Mouse (Mus musculus) neural tube, embryonic 11.5 days (tissue): ENCODE measurements around the gene Fig4. TPM values are rescaled to one million over a fixed set of nuclear protein-coding genes. Genes with fewer than 3 reads are reported as not detected.

ENCODE experiments used
- ATAC-seq: fragments of 200-750 bp; cut with Nextera tagmentation; 2 replicates; pipeline ENCODE4 v1.8.0; 2017; ENCODE audit warnings: moderate number of reproducible peaks, mild to moderate bottlenecking, moderate TSS enrichment, moderate library complexity; ENCODE audit not compliant: insufficient read depth, low FRiP score, low TSS enrichment
- DNase-seq: peaks from one replicate; pipeline ENCODE4 v3.0.0-alpha.2; 2015; ENCODE audit warnings: low spot score
- H3K27ac ChIP-seq: fragments of 300-500 bp; sonication (generic); 2 replicates; pipeline ENCODE4 v1.5.1; 2014; ENCODE audit warnings: low read depth, mild to moderate bottlenecking, low read length
- H3K27me3 ChIP-seq: fragments of 300-500 bp; sonication (generic); 2 replicates; pipeline ENCODE4 v1.6.1; 2014; ENCODE audit warnings: mild to moderate bottlenecking, low read length, mixed read lengths; ENCODE audit not compliant: control insufficient read depth, insufficient read depth
- H3K36me3 ChIP-seq: fragments of 300-500 bp; sonication (generic); 2 replicates; pipeline ENCODE4 v1.6.1; 2014; ENCODE audit warnings: mild to moderate bottlenecking, low read length, moderate library complexity, mixed read lengths; ENCODE audit not compliant: control insufficient read depth, insufficient read depth
- H3K4me1 ChIP-seq: fragments of 300-500 bp; sonication (generic); 2 replicates; pipeline ENCODE4 v1.6.1; 2014; ENCODE audit warnings: low read length, mixed read lengths; ENCODE audit not compliant: control insufficient read depth, insufficient read depth
- H3K4me2 ChIP-seq: fragments of 300-500 bp; sonication (generic); 2 replicates; pipeline ENCODE4 v1.6.1; 2014; ENCODE audit warnings: low read depth, mild to moderate bottlenecking, moderate library complexity
- H3K4me3 ChIP-seq: fragments of 300-500 bp; sonication (generic); 2 replicates; pipeline ENCODE4 v1.5.1; 2014; ENCODE audit warnings: low read depth, low read length
- H3K9ac ChIP-seq: fragments of 300-500 bp; sonication (generic); 2 replicates; pipeline ENCODE4 v1.6.1; 2014; ENCODE audit warnings: mild to moderate bottlenecking, low read length
- H3K9me3 ChIP-seq: fragments of 300-500 bp; sonication (generic); 2 replicates; pipeline ENCODE4 v1.6.1; 2016; ENCODE audit warnings: low read length; ENCODE audit not compliant: control insufficient read depth
- WGBS: fragments of 180-500 bp; shearing (Covaris S2); extraction: QIAGEN DNeasy Blood & Tissue Kit; methylation state at CpG from one replicate; pipeline ENCODE4 v1.1.7; 2014; 5-methylcytosine and 5-hydroxymethylcytosine counted together
- polyA plus RNA-seq: library from polyadenylated mRNA; unstranded; fragments of >200 nt; fragmentation: Nextera tagmentation; extraction: Ambion mirVana; gene quantifications from 2 replicates; pipeline ENCODE4 v1.2.1, GENCODE M21; 2014

Fig4 gene
- polyA plus RNA-seq, 1 experiment from 2014 or later, result 29.6 TPM

DNA sequence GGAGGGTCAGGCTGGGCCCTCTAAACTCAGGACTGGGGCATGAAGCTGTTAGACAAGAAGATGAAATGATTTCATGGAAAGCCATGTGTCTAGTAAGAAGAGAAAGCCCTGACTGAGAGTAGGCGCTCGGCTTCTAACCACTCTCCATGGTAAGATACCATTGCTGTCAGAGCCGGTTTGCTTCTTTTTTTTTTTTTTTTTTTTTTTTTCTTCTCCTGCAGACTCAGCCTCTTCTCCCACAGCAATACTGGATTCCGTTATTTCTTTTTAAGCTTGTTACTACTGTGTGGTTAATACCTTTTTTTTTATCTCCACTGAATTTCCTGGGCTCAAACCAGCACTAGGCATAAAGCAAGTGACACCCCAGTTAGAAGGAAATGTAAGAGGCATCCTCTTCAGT, 151.2 kb downstream of the Fig4 start:
- no peak for ATAC-seq
- Histone ChIP-seq H3K4me3 (no peak overlapping the region), H3K27me3 (no peaks in the 10 kb centered on the region), H3K4me2 (no peak overlapping the region), H3K4me1 (no peaks in the 10 kb centered on the region), H3K9ac (no peak overlapping the region), H3K36me3 (no peaks in the 10 kb centered on the region), H3K9me3 (no peaks in the 10 kb centered on the region), H3K27ac (no peak overlapping the region)
- WGBS, result 86% methylated on average over 4 of the region's 4 CpGs
- DNase-seq, result no peak

DNA sequence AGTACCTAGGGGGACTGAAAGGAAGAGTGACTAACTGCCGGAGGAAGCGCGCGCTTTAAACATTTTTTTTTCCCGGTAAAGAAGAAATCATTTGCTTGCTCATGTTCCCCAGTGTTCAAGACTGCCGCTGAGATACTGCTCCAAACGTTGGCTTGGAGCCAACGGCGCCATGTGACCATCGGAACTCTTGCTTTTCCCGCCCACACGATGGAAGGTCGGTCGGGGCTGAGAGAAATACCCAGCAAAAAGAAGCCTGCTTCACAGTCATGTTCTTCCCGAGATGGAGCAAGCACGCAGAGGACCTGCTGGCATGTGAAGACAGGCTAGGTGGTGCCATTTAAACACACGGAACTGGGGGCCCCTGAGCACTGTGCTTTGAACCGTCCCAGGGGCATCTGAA, 151.6 kb downstream of the Fig4 start:
- Histone ChIP-seq H3K27me3 (no peaks in the 10 kb centered on the region), H3K9ac (no peak overlapping the region), H3K4me3 (no peak overlapping the region), H3K4me2 (no peak overlapping the region), H3K9me3 (no peaks in the 10 kb centered on the region), H3K27ac (no peak overlapping the region), H3K4me1 (no peaks in the 10 kb centered on the region), H3K36me3 (no peaks in the 10 kb centered on the region)
- DNase-seq (no peak), ATAC-seq (no peak)
- 82% methylated on average over 18 of the region's 18 CpGs for WGBS

DNA sequence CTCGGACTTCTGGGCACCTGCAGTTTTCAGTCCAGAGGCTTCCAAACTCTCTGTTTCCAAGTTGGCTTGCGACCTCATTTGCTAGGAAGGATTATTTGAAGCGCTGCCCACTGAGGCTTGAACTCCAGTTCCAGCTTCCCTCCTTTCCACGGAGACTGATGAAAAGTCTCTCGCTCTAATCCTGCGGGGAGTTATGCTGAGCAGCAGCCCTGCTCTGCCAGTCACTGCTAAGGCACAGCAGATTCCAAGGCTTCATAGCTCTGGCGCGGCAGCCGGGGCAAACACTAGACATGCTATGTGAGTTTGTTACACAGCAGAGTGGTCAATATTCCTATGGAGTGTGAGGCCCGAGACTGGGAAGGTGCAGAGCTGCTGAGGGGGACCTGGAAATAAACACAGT, 152.0 kb downstream of the Fig4 start:
- Histone ChIP-seq H3K27ac (no peak overlapping the region), H3K9me3 (no peaks in the 10 kb centered on the region), H3K27me3 (no peaks in the 10 kb centered on the region), H3K4me1 (no peaks in the 10 kb centered on the region), H3K4me2 (no peak overlapping the region), H3K4me3 (no peak overlapping the region), H3K9ac (no peak overlapping the region), H3K36me3 (no peaks in the 10 kb centered on the region)
- DNase-seq, result no peak
- WGBS, result 76% methylated on average over 10 of the region's 10 CpGs
- ATAC-seq, result no peak

DNA sequence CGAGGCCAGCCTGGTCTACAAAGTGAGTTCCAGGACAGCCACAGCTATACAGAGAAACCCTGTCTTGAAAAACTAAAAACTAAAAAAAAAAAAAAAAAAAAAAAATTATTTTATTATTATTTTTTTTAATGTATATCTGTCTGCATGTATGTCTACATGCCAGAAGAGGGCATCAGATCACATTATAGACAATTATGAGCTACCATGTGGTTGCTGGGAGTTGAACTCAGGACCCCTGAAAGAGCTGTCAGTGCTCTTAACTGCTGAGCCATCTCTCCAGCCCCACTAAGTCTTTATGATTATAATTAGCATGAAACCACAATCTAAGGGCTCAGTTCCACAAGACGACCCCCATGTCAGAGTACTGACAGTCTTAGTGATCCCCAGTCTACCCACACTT, 152.6 kb downstream of the Fig4 start:
- WGBS, result 81% methylated on average over 2 of the region's 2 CpGs

DNA sequence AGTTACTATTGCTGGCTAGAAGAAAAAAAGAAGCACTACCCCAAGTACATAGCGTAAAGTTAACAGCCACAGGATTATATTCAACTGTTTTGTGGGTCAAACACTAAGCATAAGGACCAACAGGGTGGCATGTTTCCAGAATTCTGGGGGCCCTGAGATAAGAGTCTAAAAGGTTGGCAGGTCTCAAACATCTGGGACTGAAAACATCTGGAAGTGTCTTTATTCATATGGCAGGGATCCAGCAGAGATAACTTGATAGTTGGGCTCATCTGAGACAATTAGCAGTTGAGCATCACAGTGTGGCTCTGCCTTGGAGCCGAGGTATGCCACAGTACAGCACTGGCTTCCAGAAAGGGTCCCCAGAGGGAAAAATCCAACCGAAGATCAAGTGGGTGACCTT, 153.8 kb downstream of the Fig4 start:
- no peaks in the 10 kb centered on the region for H3K36me3 ChIP-seq
- DNase-seq (no peak), ATAC-seq (no peak)
- no peak overlapping the region for H3K4me2 ChIP-seq
- H3K4me3 ChIP-seq, result no peak overlapping the region
- 87% methylated on average over 3 of the region's 3 CpGs for WGBS
- H3K27ac ChIP-seq, result no peak overlapping the region
- no peak overlapping the region for H3K9ac ChIP-seq
- no peaks in the 10 kb centered on the region for H3K9me3 ChIP-seq
- no peaks in the 10 kb centered on the region for H3K27me3 ChIP-seq
- no peaks in the 10 kb centered on the region for H3K4me1 ChIP-seq

More for the DNA sequence above, 152.6 kb downstream of the Fig4 start:
- DNase-seq (no peak), ATAC-seq (no peak)
- no peaks in the 10 kb centered on the region for H3K27me3 ChIP-seq
- no peak overlapping the region for H3K4me3 ChIP-seq
- H3K9me3 ChIP-seq, result no peaks in the 10 kb centered on the region
- H3K4me1 ChIP-seq, result no peaks in the 10 kb centered on the region
- no peak overlapping the region for H3K4me2 ChIP-seq
- H3K9ac ChIP-seq, result no peak overlapping the region
- no peak overlapping the region for H3K27ac ChIP-seq
- no peaks in the 10 kb centered on the region for H3K36me3 ChIP-seq

DNA sequence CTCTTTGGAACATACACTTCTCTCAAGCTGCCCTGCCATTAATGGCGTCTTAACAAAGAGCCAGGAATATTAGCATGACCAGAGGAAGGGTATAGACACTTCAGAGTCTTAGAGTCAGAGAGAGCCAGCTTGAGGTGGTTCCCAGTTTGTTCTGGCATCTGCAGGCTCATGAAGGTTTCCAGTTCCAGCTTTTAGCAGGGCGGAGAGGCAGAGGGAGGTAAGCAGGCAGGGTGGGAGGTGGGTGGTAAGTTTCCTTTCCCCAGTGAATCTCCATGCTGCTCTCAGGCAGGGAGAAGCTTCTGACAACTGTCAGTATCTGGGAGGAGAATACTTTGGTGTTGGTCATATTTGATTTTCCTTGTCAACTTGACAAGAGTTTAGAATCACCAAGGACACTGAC, 156.9 kb downstream of the Fig4 start:
- H3K4me3 ChIP-seq, result no peak overlapping the region
- ATAC-seq (no peak), DNase-seq (no peak)
- H3K9me3 ChIP-seq, result no peaks in the 10 kb centered on the region
- no peaks in the 10 kb centered on the region for H3K4me1 ChIP-seq
- no peaks in the 10 kb centered on the region for H3K27me3 ChIP-seq
- WGBS, result 67% methylated on average over 2 of the region's 2 CpGs
- no peaks in the 10 kb centered on the region for H3K36me3 ChIP-seq
- H3K4me2 ChIP-seq, result no peak overlapping the region
- H3K27ac ChIP-seq, result no peak overlapping the region
- no peak overlapping the region for H3K9ac ChIP-seq

Other genes starting within 250 kb of the Fig4 start
- gene Gpr6, start 231.0 kb downstream of the Fig4 start, polyA plus RNA-seq, result not detected in 2 replicates
- not detected in 2 replicates for gene Ak9, start 720 bp upstream of the Fig4 start, polyA plus RNA-seq
- gene Zbtb24, start 147.1 kb upstream of the Fig4 start, polyA plus RNA-seq, result 17.9 and 20.1 TPM in 2 replicates
- 31.1 and 34.9 TPM in 2 replicates for gene Mical1, start 173.1 kb upstream of the Fig4 start, polyA plus RNA-seq
- gene Smpd2, start 187.1 kb upstream of the Fig4 start, polyA plus RNA-seq, result 47.3 and 49.1 TPM in 2 replicates
- 0.38 and 0.58 TPM in 2 replicates for gene Ppil6, start 187.2 kb upstream of the Fig4 start, polyA plus RNA-seq
- gene Cd164, start 216.2 kb upstream of the Fig4 start, polyA plus RNA-seq, result 126 and 133 TPM in 2 replicates